Mouse (Mus musculus) C2C12 (cell line): Measurements from ENCODE around the gene Slc34a1. TPM values are rescaled to one million over a fixed set of nuclear protein-coding genes. Genes with fewer than 3 reads are reported as not detected.
A peak's percentile ranks its signal among the peaks of the same experiment; 100 is the strongest.

ENCODE experiments used
- H3K27me3 ChIP-seq: one replicate; pipeline ENCODE4 v1.6.1; 2011; ENCODE audit not compliant: control insufficient read depth, insufficient read depth, insufficient read length
- H3K36me3 ChIP-seq: one replicate; pipeline ENCODE4 v1.6.1; 2011; ENCODE audit not compliant: control insufficient read depth, insufficient read depth
- H3K4me3 ChIP-seq: one replicate; pipeline ENCODE4 v1.5.1; 2011; ENCODE audit warnings: mild to moderate bottlenecking, control low read depth; ENCODE audit not compliant: poor library complexity, insufficient read depth, severe bottlenecking
- H3K79me2 ChIP-seq: one replicate; pipeline ENCODE4 v1.6.1; 2011; ENCODE audit not compliant: control insufficient read depth, insufficient read depth
- H3K79me3 ChIP-seq: one replicate; pipeline ENCODE4 v1.6.1; 2011; ENCODE audit warnings: low read depth, control low read depth
- H3ac ChIP-seq: one replicate; pipeline ENCODE3; 2011; ENCODE audit warnings: low read depth; ENCODE audit not compliant: control insufficient read depth, insufficient read length
- CEBPB ChIP-seq: IDR thresholded peaks from one replicate; pipeline ENCODE4 v1.6.1; 2011; ENCODE audit warnings: low read depth, mild to moderate bottlenecking, control low read depth, moderate library complexity
- CTCF ChIP-seq: IDR thresholded peaks from one replicate; pipeline ENCODE4 v1.5.1; 2011; ENCODE audit not compliant: control insufficient read depth, insufficient read depth, insufficient read length
- FOSL1 ChIP-seq: IDR thresholded peaks from one replicate; pipeline ENCODE4 v1.8.0; 2011; ENCODE audit warnings: mild to moderate bottlenecking, low read length; ENCODE audit not compliant: poor library complexity, insufficient read depth, severe bottlenecking
- MAX ChIP-seq: IDR thresholded peaks from one replicate; pipeline ENCODE4 v1.6.1; 2011; ENCODE audit warnings: mild to moderate bottlenecking, control low read depth
- MYOD1 ChIP-seq: IDR thresholded peaks from one replicate; pipeline ENCODE4 v1.6.1; 2011; ENCODE audit warnings: low read depth; ENCODE audit not compliant: control insufficient read depth, insufficient read length
- MYOG ChIP-seq: IDR thresholded peaks from one replicate; pipeline ENCODE4 v1.6.1; 2011; ENCODE audit not compliant: control insufficient read depth, insufficient read length; ENCODE audit errors: extremely low read depth
- USF1 ChIP-seq: IDR thresholded peaks from one replicate; pipeline ENCODE4 v1.6.1; 2011; ENCODE audit warnings: low read depth, mild to moderate bottlenecking, control low read depth, moderate library complexity
- polyA plus RNA-seq: library from polyadenylated mRNA; unstranded; fragments of >200 nt; fragmentation: generic; extraction: Trizol; gene quantifications from one replicate; pipeline ENCODE4 v1.2.1, GENCODE M21; 2012; ENCODE audit warnings: missing spikeins

The Slc34a1 gene
- polyA plus RNA-seq, 1 experiment = not detected

DNA sequence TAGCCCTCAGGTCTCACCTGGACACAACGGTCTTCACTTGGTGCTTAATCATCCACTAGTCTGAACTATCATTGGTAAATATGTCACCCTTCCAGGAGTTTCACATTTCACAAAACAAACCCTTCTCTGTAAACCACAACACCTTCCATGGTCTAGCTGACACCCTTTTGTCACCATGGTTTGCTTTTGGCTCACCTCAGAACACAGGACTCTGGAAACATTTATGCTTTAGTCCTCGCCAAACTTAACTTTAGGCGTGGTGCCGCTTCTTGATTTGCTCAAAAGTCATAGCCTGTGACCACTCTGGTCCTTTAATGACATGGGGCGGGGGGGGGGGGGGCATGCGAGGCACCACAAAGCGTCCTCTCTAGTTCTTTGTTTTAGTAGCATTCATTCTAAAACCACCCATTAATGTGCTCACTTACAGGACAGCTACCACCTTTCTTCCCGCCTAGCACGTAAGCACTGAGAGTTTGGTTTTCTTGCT, 45.9 kb downstream of the Slc34a1 start:
- H3ac ChIP-seq = no peak overlapping the region
- no peak for TF ChIP-seq CEBPB
- H3K79me2 ChIP-seq = peaks cover 36% of the 10 kb centered on the region
- H3K27me3 ChIP-seq = no peaks in the 10 kb centered on the region
- peaks cover under 1% of the 10 kb centered on the region for H3K36me3 ChIP-seq
- peaks cover 33% of the 10 kb centered on the region for H3K79me3 ChIP-seq
- H3K4me3 ChIP-seq = peak overlapping the region; percentile 34

DNA sequence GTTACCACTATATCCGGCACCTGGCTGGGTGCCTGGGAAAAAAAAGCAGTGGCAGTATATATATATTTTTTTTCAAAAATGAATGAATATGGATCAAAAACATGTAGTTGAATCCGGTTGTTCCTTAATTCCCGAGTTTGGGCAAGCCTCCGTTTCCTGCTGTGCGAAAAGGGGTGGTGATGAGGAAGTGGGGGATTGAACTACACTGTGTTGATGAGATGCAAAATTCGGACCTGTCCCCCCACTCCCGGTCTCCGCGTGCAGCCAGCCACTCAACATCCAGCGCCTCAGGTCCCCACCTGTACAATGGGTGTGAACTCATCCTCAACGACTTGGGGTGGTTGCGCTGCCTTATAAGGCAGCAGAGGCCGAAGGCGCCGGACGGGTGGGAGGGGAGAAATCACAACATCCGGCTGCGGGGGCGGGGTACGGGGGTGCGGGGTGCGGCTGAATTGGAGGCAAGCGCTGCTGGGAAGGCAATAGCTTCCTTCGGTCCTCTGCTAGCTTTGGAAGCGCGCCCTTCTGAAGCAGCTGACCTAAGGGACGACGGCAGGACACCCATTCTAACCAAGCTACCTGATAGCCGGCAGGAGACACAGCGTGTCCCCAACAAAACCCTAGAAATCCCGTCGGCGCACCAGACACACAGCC, 46.4 kb downstream of the Slc34a1 start:
- Histone ChIP-seq H3K79me3 (peaks cover 36% of the 10 kb centered on the region), H3K79me2 (peaks cover 42% of the 10 kb centered on the region), H3K36me3 (peaks cover 6% of the 10 kb centered on the region), H3K27me3 (no peaks in the 10 kb centered on the region), H3ac (peak overlapping the region; percentile 57), H3K4me3 (peak overlapping the region; percentile 34)
- TF ChIP-seq FOSL1 (no peak), CTCF (no peak), MYOD1 (no peak), CEBPB (no peak), USF1 (no peak), MYOG (no peak), MAX (no peak)

DNA sequence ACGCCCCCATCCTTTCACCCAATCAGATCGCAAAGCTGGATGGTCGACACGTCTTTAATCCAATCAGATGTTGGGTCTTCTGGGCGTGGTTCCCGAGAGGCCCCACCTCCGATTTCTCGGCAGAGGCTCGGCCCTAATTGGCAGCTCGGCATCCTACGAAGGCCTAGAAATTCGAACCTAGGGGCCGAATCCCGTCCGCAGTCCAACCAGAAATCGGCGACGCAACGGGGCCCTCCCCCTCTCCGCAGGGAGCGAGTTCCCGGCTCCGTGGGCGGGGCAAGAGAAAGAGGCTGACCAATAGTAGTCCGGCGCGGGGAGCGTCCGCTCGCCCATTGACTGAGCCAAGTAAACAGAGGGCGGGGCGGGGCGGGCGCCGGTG, 46.9 kb downstream of the Slc34a1 start, which contains the start of gene Grk6:
Gene Grk6 (plus strand): TSS at position 136 of the 379 bp plus-strand sequence.
- peaks cover 36% of the 10 kb centered on the region for H3K79me3 ChIP-seq
- no peaks in the 10 kb centered on the region for H3K27me3 ChIP-seq
- no peak for TF ChIP-seq CTCF
- no peak for TF ChIP-seq FOSL1
- no peak for TF ChIP-seq MYOG
- no peak for TF ChIP-seq USF1
- no peak for TF ChIP-seq MYOD1
- no peak for TF ChIP-seq CEBPB
- peak within 1 kb of the TSS; percentile 84 for H3ac ChIP-seq
- H3K36me3 ChIP-seq = peaks cover 6% of the 10 kb centered on the region
- H3K4me3 ChIP-seq = peak within 1 kb of the TSS; percentile 78
- H3K79me2 ChIP-seq = peaks cover 46% of the 10 kb centered on the region

DNA sequence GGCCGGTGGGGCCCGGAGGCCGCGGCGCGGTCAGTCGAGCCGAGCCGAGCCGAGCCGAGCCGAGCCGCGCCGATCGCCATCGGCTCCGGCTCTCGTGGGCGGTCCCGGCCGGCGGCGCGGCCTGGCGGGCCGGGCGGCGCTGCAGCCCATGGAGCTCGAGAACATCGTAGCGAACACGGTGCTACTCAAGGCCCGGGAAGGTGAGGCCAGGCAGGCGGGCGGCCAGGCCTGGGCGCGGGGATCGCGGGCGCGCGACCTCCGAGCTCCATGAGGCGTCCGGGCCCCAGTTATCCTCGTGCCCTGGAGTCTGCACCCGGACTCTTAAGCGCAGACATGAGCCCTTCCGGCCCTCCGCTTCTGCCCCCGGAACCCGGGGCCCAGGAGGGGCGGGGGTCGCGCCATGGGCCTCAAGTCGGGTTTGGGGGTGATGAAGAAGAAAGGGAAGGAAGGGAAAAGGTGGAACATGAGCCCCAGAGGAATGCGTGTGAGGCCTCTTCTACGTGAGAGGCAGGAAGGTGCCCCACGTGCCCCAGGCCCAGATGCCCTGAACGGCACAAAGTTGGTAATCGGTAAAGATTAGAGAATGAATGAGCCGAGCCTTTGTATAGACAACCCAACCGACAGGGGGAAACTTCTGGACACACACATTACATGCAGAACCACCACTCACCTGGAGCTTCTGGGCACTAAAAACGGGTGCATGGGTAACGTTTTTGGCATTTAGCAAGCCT, 47.5 kb downstream of the Slc34a1 start:
- Histone ChIP-seq H3K79me3 (peaks cover 36% of the 10 kb centered on the region), H3K79me2 (peaks cover 46% of the 10 kb centered on the region), H3ac (peak overlapping the region; percentile 84), H3K36me3 (peaks cover 6% of the 10 kb centered on the region), H3K27me3 (no peaks in the 10 kb centered on the region), H3K4me3 (peak overlapping the region; percentile 78)
- peak; percentile 14 for TF ChIP-seq USF1
- no peak for TF ChIP-seq CTCF
- no peak for TF ChIP-seq FOSL1
- TF ChIP-seq MAX = no peak

DNA sequence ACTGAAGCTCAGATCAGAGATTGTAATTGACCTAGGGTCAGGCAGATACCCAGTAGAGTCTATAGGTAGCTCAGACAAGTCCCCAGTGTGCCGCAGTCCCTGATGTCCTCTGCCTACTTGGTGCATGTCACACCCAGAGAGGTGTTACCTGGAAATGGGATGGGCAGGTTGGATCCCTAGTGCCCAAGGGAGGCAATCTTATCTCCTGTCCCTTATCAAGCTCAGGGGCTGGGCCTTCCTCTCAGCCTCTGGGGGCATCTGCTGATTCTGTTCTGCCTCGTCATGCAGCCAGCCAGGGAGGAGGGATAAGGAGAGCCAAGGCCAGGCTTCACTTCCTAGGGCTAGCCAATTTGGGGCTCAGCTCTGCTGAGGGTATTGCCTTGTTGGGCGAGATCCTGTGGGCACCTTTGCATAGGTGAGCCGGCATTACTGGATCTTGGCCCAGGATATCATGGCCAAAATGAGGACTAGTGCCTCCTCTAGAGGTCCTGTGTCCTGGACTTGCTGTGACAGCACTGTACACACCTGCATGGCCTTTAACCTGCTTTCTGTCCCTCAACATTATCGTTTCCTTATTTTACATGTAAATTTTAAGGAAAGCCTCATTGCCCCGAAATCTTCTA, 48.6 kb downstream of the Slc34a1 start:
- Histone ChIP-seq H3ac (peak overlapping the region; percentile 27), H3K4me3 (peak overlapping the region; percentile 78), H3K36me3 (peaks cover 15% of the 10 kb centered on the region), H3K27me3 (no peaks in the 10 kb centered on the region), H3K79me3 (peaks cover 37% of the 10 kb centered on the region), H3K79me2 (peaks cover 46% of the 10 kb centered on the region)
- no peak for TF ChIP-seq CTCF
- no peak for TF ChIP-seq MYOD1
- TF ChIP-seq MYOG = no peak
- no peak for TF ChIP-seq FOSL1
- no peak for TF ChIP-seq USF1
- TF ChIP-seq MAX = no peak
- no peak for TF ChIP-seq CEBPB

DNA sequence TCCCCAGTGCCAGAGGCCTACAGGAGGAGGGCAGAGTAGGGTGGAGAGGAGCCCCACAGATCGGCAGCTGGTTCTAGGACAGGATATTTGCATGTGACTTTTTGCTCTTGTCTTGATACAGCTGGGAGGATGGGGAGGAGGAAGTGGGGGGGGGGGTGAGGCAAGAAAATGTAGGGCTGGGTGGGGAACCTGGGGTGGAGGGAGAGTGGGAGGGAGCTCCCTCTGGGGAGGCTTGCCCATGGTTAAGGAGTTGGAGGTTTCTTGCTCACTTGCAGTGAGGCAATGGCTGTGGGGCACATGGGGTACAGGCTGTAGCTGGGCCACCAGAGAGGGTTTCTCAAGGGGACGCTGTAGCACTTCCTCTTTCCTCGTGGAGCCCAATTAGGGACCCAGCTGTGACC, 49.6 kb downstream of the Slc34a1 start:
- H3K79me2 ChIP-seq = peaks cover 54% of the 10 kb centered on the region
- H3ac ChIP-seq = no peak overlapping the region
- H3K27me3 ChIP-seq = no peaks in the 10 kb centered on the region
- H3K36me3 ChIP-seq = peaks cover 24% of the 10 kb centered on the region
- H3K4me3 ChIP-seq = no peak overlapping the region
- no peak for TF ChIP-seq CEBPB
- no peak for TF ChIP-seq FOSL1
- TF ChIP-seq MYOD1 = no peak
- TF ChIP-seq MYOG = no peak
- TF ChIP-seq CTCF = no peak
- no peak for TF ChIP-seq USF1
- no peak for TF ChIP-seq MAX
- H3K79me3 ChIP-seq = peaks cover 38% of the 10 kb centered on the region
